ENCODE assay signal across 8 mouse cellular contexts in the genomic region with DNA sequence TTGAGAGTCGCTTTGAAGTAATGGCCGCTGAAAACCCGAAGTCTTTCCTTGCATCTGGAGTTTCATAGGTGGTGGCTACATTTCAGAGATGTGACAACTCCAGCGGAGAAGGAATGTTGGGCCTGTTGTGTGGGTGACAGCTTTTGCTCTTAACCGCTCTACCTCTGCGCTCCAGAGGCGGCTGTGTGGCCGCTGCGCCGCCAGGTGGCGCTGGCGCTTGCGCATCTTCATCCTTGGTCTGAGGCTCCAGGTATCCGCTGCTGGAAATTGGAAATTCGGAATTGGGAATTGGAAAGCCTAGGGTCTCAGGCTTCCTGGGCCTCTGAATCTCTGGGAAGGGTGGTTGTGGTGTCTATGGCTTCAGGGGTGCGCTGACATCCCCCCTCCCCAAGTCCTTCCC.
DNase-seq lines count a peak whose midpoint lies in the region; ATAC-seq and TF ChIP-seq lines count a peak whose summit lies in the region.

No protein-coding gene starts in this region.

- no peak overlapping the region for H3K4me2 ChIP-seq in intestine, postnatal 0 days (replicated peaks; ENCODE audit: low read depth)
- H3K4me2 ChIP-seq in intestine, embryonic 15.5 days (replicated peaks) = no peak overlapping the region
- H3K4me2 ChIP-seq in neural tube, embryonic 11.5 days (ENCODE audit: low read depth) = no peak overlapping the region

- 6% methylated on average over 16 of the region's 16 CpGs for WGBS in intestine, postnatal 0 days
- 5% methylated on average over 16 of the region's 16 CpGs for WGBS in intestine, embryonic 15.5 days
- 7% methylated on average over 16 of the region's 16 CpGs for WGBS in neural tube, embryonic 11.5 days

- no peaks in the 10 kb centered on the region for H3K36me3 ChIP-seq in intestine, postnatal 0 days (ENCODE audit: control insufficient read depth, insufficient read depth)
- H3K36me3 ChIP-seq in intestine, embryonic 15.5 days = no peaks in the 10 kb centered on the region
- no peaks in the 10 kb centered on the region for H3K36me3 ChIP-seq in neural tube, embryonic 11.5 days (ENCODE audit: control insufficient read depth, insufficient read depth, low read length)

- no peaks in the 10 kb centered on the region for H3K4me1 ChIP-seq in intestine, postnatal 0 days (replicated peaks; ENCODE audit: control insufficient read depth, insufficient read depth, low read length)
- H3K4me1 ChIP-seq in intestine, embryonic 15.5 days (replicated peaks) = no peaks in the 10 kb centered on the region
- H3K4me1 ChIP-seq in neural tube, embryonic 11.5 days (ENCODE audit: control insufficient read depth, insufficient read depth, low read length) = no peaks in the 10 kb centered on the region

- H3K4me3 ChIP-seq in intestine, postnatal 0 days (ENCODE audit: low read depth, low read length) = no peak overlapping the region
- no peak overlapping the region for H3K4me3 ChIP-seq in intestine, embryonic 15.5 days (replicated peaks)
- H3K4me3 ChIP-seq in neural tube, embryonic 11.5 days (ENCODE audit: low read depth, low read length) = no peak overlapping the region

- no peaks in the 10 kb centered on the region for H3K9me3 ChIP-seq in intestine, postnatal 0 days (ENCODE audit: control insufficient read depth)
- no peaks in the 10 kb centered on the region for H3K9me3 ChIP-seq in intestine, embryonic 15.5 days
- peaks cover 2% of the 10 kb centered on the region; the same call in 1 of the 2 replicates for H3K9me3 ChIP-seq in neural tube, embryonic 11.5 days (ENCODE audit: control insufficient read depth, low read length)

- DNase-seq in adrenal gland, adult (ENCODE audit: inconsistent age in 2 of 2, low spot score in 1 of 2) = peak; percentile 66 to 82
- DNase-seq in embryo, embryonic 10 days (ENCODE audit: low spot score) = peak; percentile 69
- peak; percentile 34 to 58 for DNase-seq in gastrocnemius, postnatal 4 days (ENCODE audit: low spot score in 2 of 2)
- peak; percentile 84 to 89 for DNase-seq in left cerebral cortex, postnatal 14 days (ENCODE audit: low spot score in 2 of 2)
- peak; percentile 79 for DNase-seq in neural tube, embryonic 11.5 days (ENCODE audit: low spot score)
- peak; percentile 25 for DNase-seq in yolk sac, embryonic 10.5 days (ENCODE audit: low spot score)

- H3K9ac ChIP-seq in intestine, postnatal 0 days (ENCODE audit: low read depth, low read length) = no peak overlapping the region
- no peak overlapping the region for H3K9ac ChIP-seq in intestine, embryonic 15.5 days
- H3K9ac ChIP-seq in neural tube, embryonic 11.5 days (ENCODE audit: low read length) = no peak overlapping the region

- H3K27ac ChIP-seq in intestine, postnatal 0 days (ENCODE audit: low read depth, low read length) = no peak overlapping the region
- H3K27ac ChIP-seq in intestine, embryonic 15.5 days = no peak overlapping the region
- H3K27ac ChIP-seq in neural tube, embryonic 11.5 days (ENCODE audit: low read depth, low read length) = no peak overlapping the region

- ATAC-seq in intestine, postnatal 0 days = no peak
- no peak for ATAC-seq in intestine, embryonic 15.5 days
- ATAC-seq in neural tube, embryonic 11.5 days (ENCODE audit: insufficient read depth, low FRiP score, low TSS enrichment) = no peak

- intact Hi-C loops in left cerebral cortex, postnatal 14 days (cut with DNase I) = loop anchor here (5.0 kb wide), 1 partner anchor 554 kb away; no protein-coding TSS in a partner anchor

- 0 out of 2 replicates have a peak, but pooled peaks cover 3% of the 10 kb centered on the region for H3K27me3 ChIP-seq in intestine, postnatal 0 days (replicated peaks; ENCODE audit: control insufficient read depth, insufficient read depth, low read length)
- H3K27me3 ChIP-seq in intestine, embryonic 15.5 days (replicated peaks) = no peaks in the 10 kb centered on the region; the same call in 1 of the 2 replicates
- no peaks in the 10 kb centered on the region for H3K27me3 ChIP-seq in neural tube, embryonic 11.5 days (ENCODE audit: control insufficient read depth, insufficient read depth, low read length)

- peak; percentile 89 for TF ChIP-seq CTCF in intestine, postnatal 0 days (IDR thresholded peaks at IDR 0.05; ENCODE audit: low read depth)

Comparison
In these comparisons a context has a peak if more than half of its experiments do, and no peak if none do; other contexts are left out.
1. DNase-seq: peak in every context shown above with its lines; median percentile 86 in left cerebral cortex, postnatal 14 days; 79 in neural tube, embryonic 11.5 days; 74 in adrenal gland, adult; 69 in embryo, embryonic 10 days; 46 in gastrocnemius, postnatal 4 days; 25 in yolk sac, embryonic 10.5 days.